Mouse (Mus musculus): ENCODE results near the gene Rab7.

Gene Rab7

GRCm38 (mm10) chr6:88054081-88054835 is 9.2 kb upstream of the Rab7 start:
- 81% methylated on average over 9 of the region's 9 CpGs for WGBS

- 80% methylated on average over 11 of the region's 11 CpGs for WGBS
These were observed 8.4 kb upstream of the Rab7 start for GRCm38 (mm10) chr6:88053228-88054080.

- 93% methylated on average over 5 of the region's 5 CpGs for WGBS
These were observed 6.1 kb upstream of the Rab7 start for GRCm38 (mm10) chr6:88051206-88051605.

- WGBS: 79% methylated on average over 6 of the region's 6 CpGs
These were observed 3.9 kb upstream of the Rab7 start for GRCm38 (mm10) chr6:88049008-88049407.

- WGBS: 86% methylated on average over 5 of the region's 5 CpGs
These were observed 2.8 kb upstream of the Rab7 start for GRCm38 (mm10) chr6:88047853-88048252.

- WGBS: 36% methylated on average over 3 of the region's 3 CpGs
These were observed 316 bp upstream of the Rab7 start for GRCm38 (mm10) chr6:88045406-88045766.

- WGBS: 0% methylated on average over 3 of the region's 3 CpGs
These were observed 865 bp downstream of the Rab7 start for GRCm38 (mm10) chr6:88044234-88044576.

- 47% methylated on average over 3 of the region's 3 CpGs for WGBS
These were observed 2.7 kb downstream of the Rab7 start for GRCm38 (mm10) chr6:88042336-88042735.

GRCm38 (mm10) chr6:88041221-88041620 is 3.8 kb downstream of the Rab7 start:
- 25% methylated on average over 4 of the region's 4 CpGs for WGBS

GRCm38 (mm10) chr6:88039426-88039825 is 5.6 kb downstream of the Rab7 start:
- 53% methylated on average over 4 of the region's 4 CpGs for WGBS

- WGBS: 30% methylated on average over 4 of the region's 4 CpGs
These were observed 7.5 kb downstream of the Rab7 start for GRCm38 (mm10) chr6:88037471-88038045.

GRCm38 (mm10) chr6:88033504-88033903 is 11.6 kb downstream of the Rab7 start:
- 88% methylated on average over 3 of the region's 3 CpGs for WGBS

GRCm38 (mm10) chr6:88030432-88030831 is 14.6 kb downstream of the Rab7 start:
- WGBS: 84% methylated on average over 2 of the region's 2 CpGs

- 27% methylated on average over 5 of the region's 5 CpGs for WGBS
These were observed 17.7 kb downstream of the Rab7 start for GRCm38 (mm10) chr6:88027390-88027789.

GRCm38 (mm10) chr6:88023316-88023890 is 21.7 kb downstream of the Rab7 start:
- 85% methylated on average over 10 of the region's 10 CpGs for WGBS

- 40% methylated on average over 2 of the region's 2 CpGs for WGBS
These were observed 25.9 kb downstream of the Rab7 start for GRCm38 (mm10) chr6:88019154-88019553.

- WGBS: 46% methylated on average over 4 of the region's 4 CpGs
These were observed 27.2 kb downstream of the Rab7 start for GRCm38 (mm10) chr6:88017821-88018220.

- 73% methylated on average over 2 of the region's 2 CpGs for WGBS
These were observed 29.3 kb downstream of the Rab7 start for GRCm38 (mm10) chr6:88015797-88016196.

- 72% methylated on average over 4 of the region's 4 CpGs for WGBS
These were observed 31.6 kb downstream of the Rab7 start for GRCm38 (mm10) chr6:88013456-88013855.

- 49% methylated on average over 2 of the region's 2 CpGs for WGBS
These were observed 32.5 kb downstream of the Rab7 start for GRCm38 (mm10) chr6:88012601-88013000.

- 23% methylated on average over 1 of the region's 1 CpGs for WGBS
These were observed 34.0 kb downstream of the Rab7 start for GRCm38 (mm10) chr6:88011106-88011505.

- 73% methylated on average over 4 of the region's 4 CpGs for WGBS
These were observed 35.9 kb downstream of the Rab7 start for GRCm38 (mm10) chr6:88009209-88009608.

All from cerebral cortex, adult 2 months (tissue).